Mouse (Mus musculus) frontal cortex, postnatal 36 days (tissue): Measurements from ENCODE around the gene Ncoa5.

Experiments
- DNase-seq, 2 experiments: peaks; one replicate each; pipeline ENCODE4 v3.0.0; 2022; ENCODE audit warnings: low spot score in 2 of 2

The Ncoa5 gene

DNA sequence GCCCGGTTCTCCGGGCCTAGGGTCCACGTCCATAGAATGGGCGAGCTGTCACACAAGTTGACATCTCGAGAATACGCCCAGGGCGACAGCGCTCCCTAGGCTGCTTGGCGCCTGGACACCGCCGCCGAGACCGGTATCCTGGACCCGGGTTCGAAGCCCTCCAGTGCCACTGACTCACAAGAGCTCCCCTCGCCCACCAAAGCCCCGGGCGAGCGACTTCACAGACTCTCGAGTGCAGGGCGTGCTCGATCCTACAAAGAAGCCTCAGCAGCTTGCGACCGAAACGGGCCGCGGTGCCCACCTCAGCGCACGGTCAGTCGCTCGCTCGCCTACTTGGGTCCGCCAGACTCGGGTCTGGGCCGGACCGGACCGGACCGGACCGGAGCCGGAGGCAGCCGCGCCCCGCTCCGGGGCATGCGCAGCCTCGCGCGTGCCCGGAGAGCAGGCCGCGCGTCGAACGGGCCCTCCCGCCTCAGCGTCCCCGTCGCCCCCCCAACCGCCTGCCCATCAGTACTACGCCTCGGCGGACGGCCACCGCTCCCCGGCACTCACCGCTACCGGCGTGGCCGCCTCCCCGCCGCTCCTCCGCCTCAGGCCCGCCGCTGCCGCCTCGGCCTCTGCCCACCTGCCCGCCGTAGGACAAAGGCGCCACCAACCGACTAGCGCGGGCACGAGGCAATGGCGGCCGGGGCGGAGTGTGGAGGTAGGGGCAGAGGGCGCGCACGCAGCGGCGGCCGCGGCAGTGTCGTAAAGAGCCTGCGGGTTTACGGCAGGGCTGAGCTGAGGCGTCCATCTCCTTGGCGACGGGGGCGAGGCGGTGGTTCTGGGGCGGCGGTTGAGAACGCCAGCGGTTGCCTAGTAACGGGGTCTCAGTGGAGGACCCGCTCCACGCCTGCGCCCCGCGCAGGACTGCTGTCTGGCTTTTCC is at the start of gene Ncoa5:
Ncoa5 (minus strand) TSS at position 737 of the 927 bp plus-strand sequence.
- peak; percentile 98 for DNase-seq

DNA sequence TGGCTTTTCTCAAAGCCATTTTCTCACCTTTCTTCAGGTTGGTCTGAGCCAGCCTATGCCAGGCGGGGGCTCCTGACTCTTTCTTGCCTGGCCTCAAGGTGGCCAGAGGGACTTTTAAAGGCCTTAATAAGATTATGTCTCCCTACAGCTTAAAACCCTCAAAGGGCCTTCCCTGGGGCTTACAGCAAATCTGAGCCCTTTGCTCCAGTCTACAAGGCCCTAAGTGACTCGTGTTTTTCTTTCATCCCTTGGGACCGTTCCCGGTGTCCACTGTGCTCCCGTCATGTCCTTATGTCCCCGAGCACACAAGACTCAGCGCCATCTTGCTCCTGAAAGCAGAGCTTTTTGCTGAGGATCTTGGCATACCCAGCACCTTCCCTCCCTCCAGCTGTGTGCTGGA is 46.6 kb upstream of the Ncoa5 start:
- no peak for DNase-seq

DNA sequence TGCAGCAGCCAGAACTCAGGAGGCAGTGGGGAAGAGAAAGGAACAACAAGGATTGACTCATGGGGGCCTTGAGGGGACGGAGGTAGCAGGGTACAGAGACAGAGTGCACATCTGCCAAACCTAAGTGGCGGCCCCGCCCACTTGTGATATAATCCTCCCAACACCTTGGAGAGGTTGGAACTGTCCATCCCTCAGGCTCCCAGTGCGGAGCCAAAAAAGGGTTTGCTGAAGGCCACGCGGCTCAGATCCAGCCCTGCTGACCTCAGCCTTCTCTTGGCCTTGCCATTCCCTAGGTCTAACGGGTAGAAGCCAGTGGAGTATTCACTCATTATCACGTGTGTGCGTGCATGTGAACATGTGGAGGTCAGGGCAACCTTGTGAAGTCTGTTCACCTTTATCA is 46.0 kb upstream of the Ncoa5 start:
- no peak for DNase-seq

DNA sequence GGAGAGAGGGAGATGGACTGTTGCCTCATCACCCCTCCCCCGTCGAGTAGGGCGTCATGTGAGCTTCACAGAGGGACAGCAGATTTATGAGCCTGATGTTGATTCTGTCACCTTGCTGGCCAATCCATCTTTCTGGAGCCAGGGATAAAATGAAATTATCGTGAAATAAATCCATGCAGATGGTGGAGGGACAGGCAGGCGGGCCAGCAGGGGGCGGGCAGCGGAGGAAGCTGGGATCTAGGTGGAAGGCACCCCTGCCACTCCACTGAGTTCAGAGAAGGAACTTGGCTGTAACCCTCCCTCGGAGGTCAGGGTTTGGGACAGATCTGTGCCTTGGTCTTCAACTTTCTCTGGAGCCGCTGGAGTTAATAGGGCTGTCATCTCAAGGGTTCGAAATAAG is 43.9 kb upstream of the Ncoa5 start:
- no peak for DNase-seq

DNA sequence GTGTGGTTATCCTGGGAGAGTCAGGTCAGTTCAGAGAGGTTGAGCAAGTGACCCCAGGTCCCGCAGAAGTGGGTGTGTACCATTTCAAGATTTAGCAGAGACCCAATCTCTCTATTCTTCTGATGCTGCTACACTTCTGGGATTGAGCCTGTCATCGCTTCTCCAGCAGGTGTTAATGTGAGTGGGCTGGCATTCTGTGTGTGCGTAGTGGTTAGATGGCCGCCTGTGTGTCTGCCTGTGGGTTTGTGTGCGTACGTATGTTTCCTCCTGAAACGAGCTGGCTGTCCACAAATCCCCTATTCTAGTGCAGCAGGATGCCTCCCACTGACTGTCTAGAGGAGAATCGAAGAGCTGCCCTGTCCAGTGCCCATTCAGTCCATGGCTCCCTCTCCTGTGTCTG is 43.4 kb upstream of the Ncoa5 start:
- no peak for DNase-seq

DNA sequence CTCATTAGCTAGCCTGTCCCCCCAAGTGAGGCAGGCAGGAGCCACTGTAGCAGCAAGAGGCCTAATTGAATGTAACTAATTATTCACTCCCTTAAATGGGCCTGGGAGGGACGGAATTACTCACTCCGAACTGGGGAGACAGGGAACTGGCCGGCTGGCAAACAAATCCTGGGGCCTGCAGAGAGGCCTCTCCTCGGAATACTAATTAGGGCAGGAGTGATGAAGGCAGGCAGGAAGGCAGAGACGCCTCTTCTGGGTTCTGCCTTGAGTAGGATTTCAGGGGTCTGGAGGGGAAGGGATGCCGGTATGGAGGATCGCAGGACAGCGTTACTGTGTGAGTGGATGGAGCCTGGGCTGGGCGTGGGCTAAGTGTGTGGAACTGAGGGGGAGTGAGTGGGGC is 42.4 kb upstream of the Ncoa5 start:
- no peak for DNase-seq

DNA sequence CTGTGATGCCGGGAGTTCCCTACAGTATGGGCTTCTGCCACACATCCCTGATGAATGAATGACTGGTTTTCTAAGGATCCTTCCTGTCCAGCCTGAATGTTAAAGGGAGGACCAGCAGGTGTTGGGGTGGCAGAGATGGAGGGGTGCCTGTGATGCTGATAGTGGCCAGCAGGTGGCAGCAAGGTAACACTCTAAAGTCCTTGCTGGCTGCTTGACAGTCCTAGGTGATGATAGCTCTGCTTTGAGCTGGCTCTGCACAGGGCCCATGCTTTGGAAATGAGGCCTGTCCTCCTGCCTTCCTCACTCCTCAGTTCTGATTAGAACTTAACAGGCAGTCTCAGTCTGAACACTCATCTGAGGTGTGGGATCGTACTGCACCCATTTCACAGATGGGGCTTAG is 40.3 kb upstream of the Ncoa5 start:
- peak; percentile 91 for DNase-seq

DNA sequence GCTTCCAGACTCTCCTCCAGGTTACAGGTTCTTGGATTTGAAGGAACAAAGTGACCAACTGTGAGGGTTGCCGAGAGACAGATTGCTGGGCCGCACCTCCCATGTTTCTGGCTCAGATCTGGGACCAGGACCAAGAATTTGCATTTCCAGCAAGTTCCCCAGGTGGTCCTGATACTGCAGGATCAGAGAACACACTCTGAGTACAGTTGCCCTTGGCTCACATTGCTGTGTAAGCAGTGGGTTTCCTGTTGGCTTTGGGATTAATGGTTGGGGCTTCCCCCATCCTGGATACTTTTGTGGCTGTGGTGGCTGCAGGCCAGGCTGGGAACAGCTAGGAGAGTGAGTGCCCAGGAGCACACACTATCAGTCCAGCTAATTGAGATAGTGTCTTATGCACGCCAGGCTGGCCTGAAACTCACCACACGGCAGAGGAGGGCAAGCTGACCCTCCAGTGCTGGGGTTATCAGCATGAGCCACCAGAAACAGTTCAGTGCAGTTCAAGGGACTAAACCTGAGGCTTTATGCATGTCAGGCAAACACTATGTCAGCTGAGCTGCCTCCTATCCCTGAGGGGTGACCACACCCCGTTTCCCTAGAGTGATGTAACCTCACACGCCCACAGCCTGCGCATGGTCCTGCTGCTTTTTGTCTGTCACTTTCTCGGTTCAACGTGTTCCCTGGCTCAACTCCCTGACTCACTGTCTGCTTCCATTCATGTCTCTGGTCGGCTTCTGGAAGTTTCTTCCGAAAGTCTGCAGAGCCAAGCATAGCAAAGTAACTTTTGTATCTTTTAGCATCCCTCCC is 39.6 kb upstream of the Ncoa5 start:
- DNase-seq = peak; percentile 53 to 66

DNA sequence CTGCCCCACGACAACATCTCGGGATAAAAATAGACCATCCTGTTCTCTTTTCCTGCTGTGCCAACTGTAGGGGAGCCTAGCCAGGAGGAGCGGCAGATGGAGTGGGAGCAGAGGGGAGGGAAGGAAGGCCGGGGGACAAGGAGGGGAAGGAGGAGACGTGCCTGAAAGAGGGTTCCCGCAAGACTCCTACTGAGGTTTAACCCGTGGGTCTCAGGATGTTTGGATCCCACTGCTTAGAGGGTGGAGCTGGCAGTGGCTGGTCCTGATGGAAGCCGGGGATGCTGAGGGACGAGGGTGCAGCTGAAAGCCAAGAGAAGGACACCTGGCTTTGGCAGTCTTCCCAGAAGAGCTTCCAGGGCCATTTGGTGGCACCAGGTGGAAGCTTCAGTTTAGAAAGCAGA is 38.7 kb upstream of the Ncoa5 start:
- DNase-seq = peak in 1 of 2 experiments; percentile 37

DNA sequence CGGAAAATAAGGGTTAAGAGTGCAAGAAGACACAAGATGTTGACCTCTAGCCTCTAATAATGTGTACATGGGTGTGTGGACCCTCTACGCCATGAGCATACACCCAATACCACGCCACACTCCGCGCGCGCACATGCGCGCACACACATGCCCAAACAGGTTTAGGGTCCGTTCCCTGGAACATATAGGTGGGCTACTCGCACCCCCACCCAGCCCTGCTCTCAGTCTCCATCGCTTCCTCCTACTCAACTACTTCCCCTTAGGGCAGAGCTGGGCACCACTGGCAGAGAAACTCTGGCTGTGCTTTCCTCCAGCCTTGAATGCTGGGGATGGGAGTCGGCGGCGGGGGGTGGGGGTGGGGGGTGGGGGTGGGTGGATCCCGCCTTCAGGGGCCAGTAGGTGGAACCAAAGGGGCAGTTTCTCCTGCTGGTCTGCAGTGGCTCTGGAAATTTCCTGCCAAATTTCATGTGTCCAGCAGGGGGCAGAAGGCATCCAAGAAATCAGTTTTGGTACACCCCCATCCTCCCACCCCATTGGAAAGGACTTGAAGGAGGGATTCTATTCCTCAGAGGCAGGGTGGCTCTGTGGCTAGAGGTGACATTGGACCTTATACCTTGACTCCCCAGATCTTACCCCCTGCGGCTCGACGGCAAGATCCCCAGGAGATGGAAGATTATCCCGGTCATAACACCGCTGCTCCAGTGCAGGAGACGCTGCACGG is 35.6 kb upstream of the Ncoa5 start:
- DNase-seq = peak; percentile 71 to 80

DNA sequence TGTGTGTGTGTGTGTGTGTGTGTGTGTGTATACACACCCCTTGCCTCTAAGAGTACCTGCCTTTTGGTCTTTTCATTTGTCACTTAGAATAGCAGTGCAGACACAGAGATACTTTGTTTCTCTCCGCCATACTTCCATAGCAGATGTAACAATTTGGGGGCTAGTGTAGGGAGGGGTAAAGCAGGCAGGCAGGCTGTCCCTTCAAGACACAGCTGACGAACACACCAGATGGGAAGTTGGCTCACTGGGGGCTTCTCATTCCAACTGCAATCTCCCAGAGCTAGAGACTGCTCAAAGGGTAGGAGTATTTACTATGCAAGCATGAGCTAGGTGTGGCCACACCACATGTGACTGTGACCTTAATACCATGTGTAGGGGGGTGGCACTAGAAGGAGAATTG is 34.1 kb upstream of the Ncoa5 start:
- DNase-seq = peak in 1 of 2 experiments; percentile 25

DNA sequence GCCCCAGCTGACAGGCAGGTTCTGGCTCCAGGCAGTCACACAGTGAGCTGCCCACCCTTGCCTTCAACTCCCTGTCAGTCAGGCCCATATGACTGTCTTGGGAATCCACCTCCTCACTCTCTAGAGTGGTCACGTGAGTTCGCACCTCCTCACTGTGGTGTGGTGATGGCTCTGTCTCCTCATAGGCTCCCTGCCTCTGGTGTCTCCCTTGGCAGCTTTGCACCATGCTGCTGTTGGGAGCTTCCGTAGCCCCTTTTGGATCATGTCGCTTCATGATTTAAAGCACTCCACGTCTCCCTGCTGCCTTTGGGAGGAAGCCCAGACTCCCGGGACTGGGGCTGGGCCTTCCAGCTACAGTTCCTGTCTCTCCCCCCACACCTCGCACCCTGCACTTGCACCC is 29.8 kb upstream of the Ncoa5 start:
- peak; percentile 66 to 83 for DNase-seq

DNA sequence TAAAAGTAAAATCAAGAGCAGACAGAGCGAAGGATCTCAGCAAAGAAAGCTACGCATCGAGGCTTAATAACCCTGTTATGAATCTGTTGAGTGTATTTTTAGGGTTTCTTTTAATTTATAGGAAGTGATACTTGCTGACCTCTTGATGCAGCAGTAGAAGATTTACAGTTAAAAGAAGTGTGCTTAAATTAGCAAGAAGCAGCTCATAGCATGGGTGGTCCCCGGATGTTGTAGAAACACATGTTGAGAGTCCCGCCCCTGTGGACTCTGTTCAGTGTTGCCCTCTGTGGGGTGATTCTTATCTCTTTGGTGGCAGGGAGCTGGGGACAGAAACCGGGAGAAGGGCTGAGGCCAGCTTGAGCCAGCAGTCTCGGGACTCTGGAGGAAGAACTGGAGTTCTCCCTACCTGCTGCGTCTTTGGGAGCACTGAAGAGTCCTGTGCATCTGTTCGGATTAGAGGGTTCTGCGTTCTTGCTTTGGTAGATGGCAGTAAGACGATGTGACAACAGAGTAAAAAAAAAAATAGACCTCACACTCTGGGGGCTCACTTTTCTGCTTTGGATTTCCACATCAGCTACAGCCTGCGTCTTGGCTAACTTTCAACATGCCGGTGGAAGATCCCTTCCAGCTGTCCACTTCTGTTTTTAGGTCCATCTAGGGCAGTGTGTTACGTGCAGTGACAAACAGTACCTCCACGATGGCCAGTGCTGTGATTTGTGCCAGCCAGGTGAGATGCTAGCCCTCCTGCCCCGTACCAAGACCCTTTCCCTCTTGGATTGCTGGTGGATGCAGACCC is 27.2 kb upstream of the Ncoa5 start:
- no peak for DNase-seq

DNA sequence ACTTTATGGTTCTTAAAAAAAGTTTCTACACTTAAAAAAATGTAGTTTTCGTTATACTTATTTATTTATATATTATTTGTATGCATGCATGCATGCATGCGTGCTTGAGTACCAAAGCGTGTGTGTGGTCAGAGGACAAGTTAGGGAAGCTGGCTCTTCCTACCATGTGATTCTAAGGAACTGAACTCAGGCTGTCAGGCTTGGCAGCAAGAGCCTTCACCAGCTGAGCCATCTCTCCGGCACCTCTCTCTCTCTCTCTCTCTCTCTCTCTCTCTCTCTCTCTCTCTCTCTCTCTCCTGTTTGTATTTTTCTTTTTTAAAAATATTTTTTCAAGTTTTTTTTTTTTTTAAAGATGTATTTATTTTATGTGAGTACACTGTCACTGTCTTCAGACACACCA is 25.3 kb upstream of the Ncoa5 start:
- no peak for DNase-seq

DNA sequence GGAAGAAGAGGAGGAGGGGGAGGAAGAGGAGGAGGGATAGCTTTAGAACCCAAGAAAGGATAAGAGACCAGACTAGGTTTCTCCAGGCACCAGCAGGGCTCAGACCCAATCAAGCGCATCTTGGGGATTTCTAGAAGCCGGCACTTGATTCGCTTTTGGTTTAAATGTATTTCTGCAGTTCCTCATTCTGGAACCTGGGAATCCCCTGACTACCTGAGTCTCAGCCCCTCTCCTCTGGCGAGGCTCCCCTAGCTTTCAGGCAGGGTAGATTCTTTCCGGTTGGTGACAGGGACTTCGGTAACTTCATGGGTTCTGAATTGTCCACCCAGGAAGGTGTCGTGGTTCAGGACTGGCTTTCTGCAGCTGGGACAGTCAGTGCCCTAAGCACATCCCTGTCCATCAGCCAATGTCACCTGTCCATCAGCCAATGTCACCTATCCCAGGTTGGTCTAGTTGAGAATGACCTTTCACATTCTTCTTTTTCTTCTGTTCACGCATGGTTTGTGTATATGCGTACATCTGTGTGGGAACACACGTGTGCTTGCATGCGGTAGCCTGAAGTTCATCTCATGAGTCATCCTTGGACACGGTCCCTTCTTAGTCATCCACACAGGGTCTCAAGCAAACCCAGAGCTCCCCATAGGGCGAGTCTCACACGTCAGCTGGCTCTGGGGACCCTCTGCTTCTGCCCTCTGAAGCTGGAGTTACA is 21.9 kb upstream of the Ncoa5 start:
- no peak for DNase-seq

DNA sequence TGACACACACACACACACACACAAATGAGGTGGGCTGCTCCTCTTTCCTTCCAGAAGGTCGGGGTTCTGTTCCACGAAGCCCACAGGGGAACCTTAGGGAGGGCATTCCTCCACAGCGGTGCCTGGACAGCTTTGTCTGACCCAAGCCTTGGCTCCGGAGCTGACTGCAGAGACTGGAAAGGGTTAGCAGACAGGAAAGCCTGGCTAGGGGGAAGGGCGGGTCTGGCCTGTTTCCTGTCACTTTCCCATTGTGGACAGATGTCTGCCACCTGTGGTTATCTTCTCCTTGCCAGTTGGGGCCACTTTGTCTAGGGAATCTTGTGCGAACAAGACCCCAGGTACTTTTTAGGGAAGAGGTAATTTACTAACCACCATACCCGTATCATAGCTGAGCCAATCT is 21.2 kb upstream of the Ncoa5 start:
- no peak for DNase-seq

DNA sequence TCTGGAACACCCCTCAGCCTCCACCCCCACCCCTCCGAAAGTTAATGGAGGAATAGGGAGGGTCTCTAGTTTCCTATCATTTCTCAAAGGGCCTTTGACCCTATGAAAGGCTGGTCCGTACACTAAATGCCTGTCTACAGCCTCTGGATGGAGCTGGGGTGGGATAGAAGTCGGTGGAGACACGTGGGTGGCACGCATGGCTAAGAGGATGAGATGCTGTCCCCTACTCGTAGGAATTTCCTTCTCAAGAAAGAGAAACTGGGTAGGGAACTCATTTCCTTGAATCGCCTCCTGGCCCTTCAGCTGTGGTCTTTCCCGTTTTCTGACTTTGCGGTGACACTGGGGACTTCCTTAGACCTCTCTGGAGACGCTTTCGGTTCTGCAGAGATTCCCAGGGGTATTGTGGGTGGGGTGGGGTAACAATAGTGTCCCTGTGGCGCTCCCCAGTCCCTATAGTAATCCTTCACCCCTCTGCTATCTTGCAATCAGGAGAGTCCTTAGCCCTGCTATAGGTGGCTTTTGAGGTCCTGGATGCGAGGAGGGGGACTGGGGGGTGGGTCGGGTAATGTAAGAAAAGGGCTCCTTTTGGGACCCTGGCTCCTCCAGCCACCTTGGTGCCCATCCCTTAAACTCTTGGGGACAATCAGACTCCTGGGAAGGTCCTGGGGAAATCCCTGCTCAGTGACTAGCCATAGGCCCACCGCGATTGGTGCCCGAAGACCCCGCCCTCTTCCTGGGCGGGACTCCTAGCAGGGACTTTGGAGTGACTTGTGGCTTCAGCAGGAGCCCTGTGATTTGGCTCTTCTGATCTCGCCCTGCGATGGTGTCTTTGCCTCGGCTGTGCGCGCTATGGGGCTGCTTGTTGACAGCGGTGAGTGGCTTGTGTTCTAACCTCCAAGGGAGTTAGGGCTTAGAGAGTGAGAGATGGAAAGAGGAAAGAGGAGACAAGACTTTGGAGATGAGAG is 20.5 kb upstream of the Ncoa5 start, which contains the start of gene Cd40:
Cd40 (plus strand) TSS at position 740 of the 965 bp plus-strand sequence.
- DNase-seq = no peak

DNA sequence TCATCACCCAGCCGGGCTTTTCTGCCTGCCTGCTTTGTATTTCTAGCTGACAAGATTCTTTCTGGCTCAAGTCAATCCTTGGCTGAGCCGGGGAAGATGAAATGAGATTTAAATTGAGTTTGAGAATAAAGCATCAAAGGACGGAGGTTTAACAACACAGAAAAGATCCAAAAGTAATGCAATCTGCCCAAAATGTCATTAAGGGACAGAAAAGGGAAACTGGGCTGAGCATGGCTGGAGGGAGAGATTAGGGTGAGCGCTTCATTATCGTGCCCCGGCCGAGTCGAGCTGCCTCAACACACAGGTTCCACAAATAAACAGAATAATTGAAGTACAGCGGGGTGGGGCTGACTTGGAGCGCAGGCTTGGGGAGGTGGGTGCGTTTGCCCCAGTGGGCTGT is 16.9 kb upstream of the Ncoa5 start:
- DNase-seq = no peak

DNA sequence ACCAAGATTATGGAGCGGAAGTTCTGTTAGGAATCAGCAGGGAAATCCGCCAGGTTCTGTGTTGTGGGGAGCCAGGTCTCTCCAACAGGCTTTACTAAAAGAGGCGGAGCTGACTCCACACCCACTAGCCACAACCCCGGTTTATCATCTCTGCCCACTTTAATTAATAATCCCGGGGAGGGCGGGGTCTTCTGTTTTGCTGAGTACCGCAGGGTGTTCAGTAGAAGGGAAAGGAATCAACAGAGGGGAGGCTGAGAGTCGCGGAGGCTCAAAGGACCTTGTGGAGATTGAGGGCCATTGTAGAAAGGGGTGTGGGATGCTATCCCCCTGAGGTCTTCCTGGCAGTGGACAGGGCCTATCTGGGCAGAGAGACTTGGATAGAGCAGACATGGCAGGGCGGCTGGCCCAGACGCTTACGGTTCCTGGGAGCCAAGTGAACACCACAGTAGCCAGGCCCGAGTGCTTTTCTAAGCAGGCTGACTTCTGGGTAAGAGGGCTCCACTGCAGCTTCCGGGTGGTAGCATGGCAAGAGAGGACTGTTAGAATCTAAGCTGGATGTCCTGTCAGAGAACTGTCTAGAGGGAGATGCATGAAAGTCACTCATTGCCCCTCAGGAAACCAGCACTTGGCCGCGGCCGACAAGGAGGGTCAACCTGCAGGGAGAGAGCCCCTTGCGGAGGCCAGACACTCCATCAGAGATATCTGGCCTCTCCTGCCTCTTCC is 16.3 kb upstream of the Ncoa5 start:
- no peak for DNase-seq
